Mouse (Mus musculus) monocyte, adult 2 months (primary cell): ENCODE results near the gene Tmem98.

Experiments
- DNase-seq, 2 experiments: peaks; one replicate each; pipeline ENCODE4 v3.0.0; 2022; ENCODE audit warnings: low spot score in 2 of 2, low read depth in 1 of 2

Gene Tmem98

GRCm38 (mm10) chr11:80853014-80853413 is 43.0 kb downstream of the Tmem98 start:
- no peak for DNase-seq

- DNase-seq, result no peak
Observed at GRCm38 (mm10) chr11:80854430-80854829, 44.5 kb downstream of the Tmem98 start.

- DNase-seq, result no peak
Observed at GRCm38 (mm10) chr11:80854908-80855307, 44.9 kb downstream of the Tmem98 start.

- no peak for DNase-seq
Observed at GRCm38 (mm10) chr11:80856827-80857226, 46.9 kb downstream of the Tmem98 start.

GRCm38 (mm10) chr11:80858065-80858464 is 48.1 kb downstream of the Tmem98 start, which contains the start of gene Spaca3:
TSS of gene Spaca3 (plus strand) at chr11:80858365.
- no peak for DNase-seq

GRCm38 (mm10) chr11:80862941-80863340 is 53.0 kb downstream of the Tmem98 start:
- no peak for DNase-seq

- DNase-seq, result no peak
Observed at GRCm38 (mm10) chr11:80868039-80868438, 58.1 kb downstream of the Tmem98 start.
